Mouse (Mus musculus) ES-Bruce4 (cell line): Measurements from ENCODE around the gene Rrp7a.

Experiments used
- CTCF ChIP-seq: IDR thresholded peaks from one replicate; pipeline ENCODE4 v1.8.1; 2011; ENCODE audit warnings: low read depth, low read length
- EP300 ChIP-seq: IDR thresholded peaks from 2 replicates; pipeline ENCODE4 v1.6.1; 2011; ENCODE audit warnings: low read depth, low read length; ENCODE audit not compliant: insufficient read depth
- POLR2A ChIP-seq: IDR thresholded peaks from one replicate; pipeline ENCODE4 v1.8.1; 2011; ENCODE audit warnings: low read length; ENCODE audit not compliant: insufficient read depth

DNA sequence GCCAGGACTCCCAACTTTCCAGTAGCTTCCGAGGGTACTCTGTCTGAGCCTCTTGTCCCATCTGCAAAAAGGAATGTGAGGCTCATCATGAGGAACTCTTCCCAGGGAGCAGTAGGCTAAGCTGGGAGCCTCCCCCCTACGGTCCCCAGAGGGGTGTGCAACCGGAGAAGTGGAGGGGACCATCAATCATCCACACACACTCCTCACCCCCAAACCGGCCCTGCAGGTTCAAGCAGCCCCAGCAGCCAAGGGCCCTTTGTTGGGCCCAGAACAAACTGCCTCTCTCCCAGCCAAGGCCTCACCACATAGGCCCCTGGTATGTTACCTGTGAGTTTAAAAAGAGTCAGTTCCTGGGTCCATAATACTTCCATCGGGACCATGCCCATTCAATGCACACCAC, 44.5 kb upstream of the Rrp7a start:
- TF ChIP-seq CTCF (no peak), POLR2A (no peak), EP300 (no peak)
